Mouse (Mus musculus): ENCODE results near the gene Rab40c.

The Rab40c gene

DNA sequence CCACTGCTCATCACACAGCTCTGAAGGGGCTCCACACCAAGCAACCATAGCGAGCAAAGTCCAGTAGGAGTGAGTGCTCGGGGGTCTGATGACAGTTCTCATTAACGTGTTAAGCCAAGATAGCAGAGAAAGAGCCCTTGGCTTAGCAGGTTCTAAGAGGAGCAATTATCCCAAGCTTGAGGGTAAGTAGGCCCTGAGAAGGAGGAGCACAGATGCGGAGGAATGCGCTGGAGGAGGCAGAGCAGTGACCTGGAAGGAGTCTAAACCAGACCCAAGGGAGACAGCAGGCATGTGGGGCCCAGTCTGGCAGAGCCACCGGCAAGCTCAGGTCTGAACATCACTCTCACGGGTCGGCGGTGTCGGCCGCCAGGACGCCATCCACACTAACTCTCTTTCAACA lies 23.6 kb downstream of the Rab40c start:
- DNase-seq (ENCODE audit: low spot score), result no peak

GRCm38 (mm10) chr17:25895415-25895814 lies 24.1 kb downstream of the Rab40c start:
- DNase-seq (ENCODE audit: low spot score), result no peak

- peak; percentile 63 for DNase-seq (ENCODE audit: low spot score)
Observed at GRCm38 (mm10) chr17:25893975-25894617, 25.4 kb downstream of the Rab40c start.

DNA sequence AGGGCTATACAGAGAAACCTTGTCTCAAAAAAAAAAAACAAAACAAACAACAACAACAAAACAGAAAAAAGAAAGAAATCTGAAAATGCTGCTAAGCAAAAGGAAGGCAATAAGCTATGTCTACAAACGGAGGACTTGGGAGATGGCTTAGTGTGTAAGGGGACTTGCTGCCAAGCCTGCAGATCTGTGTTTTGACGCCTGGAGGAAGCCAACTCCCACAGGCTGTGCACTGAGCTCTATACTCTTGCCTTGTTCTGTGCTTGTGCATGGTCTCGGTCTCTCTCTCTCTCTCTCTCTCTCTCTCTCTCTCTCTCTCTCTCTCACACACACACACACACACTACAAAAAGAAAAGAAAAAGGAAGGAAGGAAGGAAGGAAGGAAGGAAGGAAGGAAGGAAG lies 30.7 kb downstream of the Rab40c start:
- no peak for DNase-seq (ENCODE audit: low spot score)

DNA sequence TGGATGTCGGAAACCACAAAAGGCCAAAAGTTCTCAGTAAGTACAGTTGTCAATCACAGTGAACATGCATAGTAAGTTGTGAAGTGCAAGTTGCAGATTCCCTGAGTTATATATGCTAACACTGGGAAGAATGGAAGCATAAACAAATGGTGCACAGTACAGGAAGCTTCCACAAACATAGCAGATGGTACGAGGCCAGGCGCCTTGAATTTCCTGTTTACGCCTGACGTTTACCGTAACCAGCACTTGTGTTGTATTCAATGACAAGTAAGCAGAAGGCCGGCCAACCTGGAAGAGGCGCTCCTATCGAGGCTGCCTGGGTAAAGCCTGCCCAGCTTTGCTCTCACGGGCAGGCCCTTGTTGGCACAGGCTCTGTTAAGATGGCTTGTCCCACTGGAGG lies 32.1 kb downstream of the Rab40c start:
- DNase-seq (ENCODE audit: low spot score), result no peak

GRCm38 (mm10) chr17:25886806-25887205 lies 32.7 kb downstream of the Rab40c start:
- DNase-seq (ENCODE audit: low spot score), result no peak

DNA sequence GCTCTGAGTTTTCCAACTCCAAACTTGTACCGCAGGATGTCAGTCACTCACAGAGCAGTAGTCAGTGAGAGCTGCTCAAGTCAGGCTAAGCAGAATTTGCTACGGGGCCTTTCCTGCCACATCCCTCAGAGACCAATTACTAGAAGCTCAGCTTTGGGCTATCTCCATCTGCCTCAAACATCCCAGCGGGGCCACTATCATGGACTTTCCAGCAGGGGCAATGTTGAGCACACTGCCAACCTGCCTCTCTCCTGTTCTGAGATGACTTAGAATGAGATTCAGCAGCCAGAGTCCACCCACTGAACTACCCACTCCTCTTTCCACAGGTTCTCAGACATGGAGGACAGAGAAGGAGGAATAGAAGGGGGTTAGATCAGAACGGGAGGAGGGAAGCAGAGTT lies 33.9 kb downstream of the Rab40c start:
- no peak for DNase-seq (ENCODE audit: low spot score)

GRCm38 (mm10) chr17:25883824-25884223 lies 35.7 kb downstream of the Rab40c start:
- DNase-seq (ENCODE audit: low spot score), result no peak

DNA sequence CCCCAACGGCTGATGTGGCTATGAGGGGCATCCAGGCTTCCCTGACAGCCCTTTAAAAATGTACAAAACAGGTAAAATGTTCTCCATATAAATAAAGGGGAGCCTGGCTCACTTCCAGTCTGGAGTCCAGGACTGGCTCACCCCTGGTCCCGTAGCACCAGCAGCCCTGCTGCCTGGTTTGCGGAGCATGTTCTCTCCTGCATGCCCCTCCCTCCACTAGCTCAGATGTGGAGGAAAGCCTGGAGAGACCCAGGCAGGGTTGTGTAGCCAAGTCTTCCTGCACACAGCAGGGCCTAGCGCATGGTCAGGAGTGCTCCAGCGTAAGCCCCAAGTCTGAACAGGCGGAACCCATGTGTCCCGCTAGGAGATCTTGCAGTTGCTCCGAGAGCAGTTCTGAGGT lies 36.3 kb downstream of the Rab40c start:
- no peak for DNase-seq (ENCODE audit: low spot score)

GRCm38 (mm10) chr17:25882306-25882705 lies 37.2 kb downstream of the Rab40c start:
- no peak for DNase-seq (ENCODE audit: low spot score)

- DNase-seq (ENCODE audit: low spot score), result no peak
Observed at GRCm38 (mm10) chr17:25881691-25882090, 37.8 kb downstream of the Rab40c start.

DNA sequence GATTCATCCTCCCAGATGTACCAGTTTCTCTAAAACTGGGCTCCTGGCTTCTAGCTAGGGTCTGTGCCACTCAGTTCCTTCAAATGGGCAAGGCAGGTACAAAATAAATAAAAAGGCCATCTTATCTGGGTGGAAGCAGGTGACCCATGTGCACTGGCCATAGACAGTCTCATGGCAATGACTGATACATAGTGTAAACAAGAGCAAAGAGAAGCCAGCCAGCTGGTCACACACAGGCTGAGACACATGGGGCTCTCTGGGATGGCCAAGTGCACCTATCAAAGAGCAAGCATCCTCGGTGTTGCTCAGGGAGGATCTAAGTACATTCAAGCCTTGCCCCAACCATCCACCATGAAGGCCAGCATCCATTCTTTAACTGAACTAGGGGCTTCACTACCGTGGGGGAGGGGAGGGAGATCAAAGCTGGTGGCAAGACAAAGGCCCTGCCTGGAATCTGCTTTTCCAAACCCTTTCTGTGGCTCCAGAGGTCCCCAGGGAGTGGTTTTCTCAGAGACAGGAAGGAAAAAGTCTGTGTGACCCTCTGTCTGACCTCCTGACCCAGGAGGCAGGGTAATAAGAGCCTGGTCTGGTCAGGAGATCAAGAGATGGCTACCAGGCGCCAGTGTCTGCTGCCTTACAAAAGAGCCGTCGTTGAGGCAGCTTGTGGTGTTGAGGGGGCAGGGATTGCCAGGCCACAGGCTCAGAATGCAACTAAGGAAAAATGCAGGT lies 38.5 kb downstream of the Rab40c start:
- DNase-seq (ENCODE audit: low spot score), result no peak

DNA sequence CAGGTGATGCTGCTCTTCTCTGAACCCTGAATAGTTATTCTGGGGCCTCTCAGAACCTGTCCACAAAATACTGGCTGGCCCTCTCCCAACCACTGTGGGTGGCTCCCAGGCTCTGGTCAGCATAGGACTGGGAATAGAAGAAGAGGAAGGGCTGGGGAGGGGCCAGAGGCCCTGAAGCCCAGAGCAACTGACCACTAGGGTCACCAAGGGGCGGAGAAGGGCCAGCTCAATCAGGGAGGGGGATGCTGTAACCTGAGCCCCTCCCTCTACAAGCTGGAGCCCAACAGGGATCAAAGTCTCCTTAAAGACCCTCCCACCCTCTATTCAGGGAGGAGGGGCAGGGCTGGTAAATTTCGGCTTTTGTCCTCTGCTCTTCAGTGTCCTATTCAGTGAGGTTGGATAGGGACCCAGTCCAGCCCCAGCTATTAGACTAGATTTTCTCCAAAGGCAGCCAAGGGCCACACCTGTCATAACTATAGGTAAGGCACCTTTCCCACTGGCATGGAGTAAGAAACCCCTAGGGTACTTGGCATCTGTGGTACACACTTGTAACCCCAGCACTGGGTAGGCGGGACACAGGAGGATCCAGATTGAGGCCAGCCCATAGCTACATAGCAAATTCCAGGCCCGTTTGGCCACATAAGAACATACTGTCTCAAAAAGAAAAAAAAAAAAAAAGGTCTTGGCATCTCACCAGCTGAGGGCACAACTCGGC lies 39.2 kb downstream of the Rab40c start, which contains the start of gene Wfikkn1:
Gene Wfikkn1 (minus strand): TSS at position 663 of the 715 bp plus-strand sequence.
- DNase-seq (ENCODE audit: low spot score), result no peak

DNA sequence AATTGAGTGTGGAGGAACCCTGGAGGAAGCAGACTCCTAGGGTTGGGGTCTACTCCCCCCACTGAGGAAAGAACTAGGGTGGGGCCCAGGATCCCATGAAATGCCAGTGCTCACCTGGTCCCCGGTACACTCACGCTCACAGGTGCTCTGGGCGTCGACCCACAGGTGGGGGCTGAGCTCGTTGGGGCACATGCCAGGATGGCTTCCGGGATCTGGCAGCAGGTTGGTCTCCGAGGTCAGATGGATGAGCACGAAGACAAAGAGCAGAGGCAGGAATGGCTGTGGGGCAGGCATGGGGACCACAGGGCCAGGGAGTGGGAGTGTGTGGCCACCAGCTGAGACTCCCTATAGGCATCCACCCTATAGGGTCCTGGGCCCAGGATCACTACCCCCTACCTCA lies 39.8 kb downstream of the Rab40c start:
- no peak for DNase-seq (ENCODE audit: low spot score)

DNA sequence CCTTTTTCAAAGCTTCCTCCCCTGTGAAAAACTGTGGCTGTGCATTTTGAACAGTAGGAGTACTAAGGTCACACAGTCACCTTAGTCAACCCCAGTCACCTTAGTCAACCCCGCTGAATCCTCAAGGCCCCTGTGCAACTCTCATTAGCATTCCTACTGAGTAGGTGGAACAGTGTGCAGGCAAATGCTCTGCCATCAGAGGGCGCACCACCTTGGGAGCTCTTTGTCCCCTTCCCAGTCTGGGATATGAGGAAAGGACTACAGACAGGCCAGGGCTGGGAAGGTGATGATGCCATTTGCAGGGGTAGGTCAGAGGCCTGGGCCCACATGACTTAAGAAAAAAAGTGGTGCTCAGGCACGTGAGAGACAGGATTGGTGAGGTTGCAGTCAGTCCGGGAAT lies 40.3 kb downstream of the Rab40c start:
- no peak for DNase-seq (ENCODE audit: low spot score)

DNA sequence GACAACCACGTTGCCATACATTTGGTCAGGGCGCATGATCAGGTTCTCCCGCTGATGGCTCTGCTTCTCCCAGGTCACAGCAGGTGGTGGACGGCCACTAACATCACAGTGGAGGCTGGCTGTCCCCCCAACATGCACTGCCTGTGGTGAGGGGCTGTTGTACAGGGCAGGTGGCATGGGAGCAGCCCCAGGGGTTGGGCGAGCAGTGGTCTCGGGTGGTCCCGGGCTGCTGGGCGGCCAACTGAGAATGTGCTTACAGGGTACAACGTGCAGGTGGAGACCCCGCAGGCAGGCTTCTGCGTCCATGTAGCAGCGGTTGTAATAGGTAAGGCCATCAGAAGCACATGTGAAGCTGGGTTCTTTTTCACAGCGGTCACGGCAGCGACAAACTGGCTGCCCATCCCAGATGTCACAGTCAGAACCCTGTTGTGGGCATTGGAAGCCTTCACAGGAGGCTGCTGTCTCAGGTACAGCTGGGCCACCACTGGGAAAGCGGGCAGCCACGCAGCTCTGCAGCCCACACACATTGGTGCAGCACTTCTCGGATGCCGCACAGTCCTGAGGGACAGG lies 40.8 kb downstream of the Rab40c start:
- DNase-seq (ENCODE audit: low spot score), result no peak

DNA sequence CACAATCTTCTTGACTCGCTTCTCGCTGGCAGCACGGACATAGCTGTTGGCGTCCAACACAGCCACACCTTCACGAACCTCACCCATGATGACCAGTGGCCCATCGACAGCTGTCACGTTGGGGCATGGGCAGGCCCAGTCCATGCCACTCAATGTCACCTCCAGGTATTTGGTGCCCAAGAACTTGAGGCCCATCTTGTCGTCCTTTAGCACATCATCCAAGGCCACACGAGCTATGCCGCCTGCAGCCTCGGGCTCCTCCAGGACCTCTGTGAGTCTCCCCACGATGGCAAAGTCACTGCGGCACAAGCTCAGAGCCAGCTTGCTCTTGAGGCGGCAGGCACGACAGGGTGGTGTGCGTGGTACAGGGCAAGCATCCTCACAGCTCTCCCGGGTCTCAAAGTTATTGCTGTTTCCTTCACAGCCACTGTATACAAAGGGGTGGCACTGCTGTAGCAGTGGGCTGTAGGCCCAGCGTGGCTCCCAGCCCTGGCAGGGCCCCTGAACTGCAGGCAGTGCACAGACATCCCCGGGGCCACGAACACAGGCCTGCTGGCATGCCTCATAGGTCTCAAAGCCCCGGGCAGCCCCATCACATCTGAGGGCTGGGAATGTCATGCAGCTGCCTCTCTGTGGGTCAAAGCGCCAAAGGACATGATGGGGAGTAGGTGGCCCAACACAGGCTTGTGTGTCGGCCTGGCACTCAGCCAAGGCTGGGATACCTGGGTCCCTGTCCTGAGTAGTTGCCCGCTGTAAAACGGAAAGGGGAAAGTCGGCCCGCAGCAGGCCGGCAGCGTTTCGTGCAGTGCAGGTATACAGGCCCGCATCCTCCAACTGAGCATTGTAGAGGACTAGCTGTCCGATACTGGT lies 41.6 kb downstream of the Rab40c start:
- no peak for DNase-seq (ENCODE audit: low spot score)

- no peak for DNase-seq (ENCODE audit: low spot score)
Observed at GRCm38 (mm10) chr17:25877025-25877424, 42.5 kb downstream of the Rab40c start.

DNA sequence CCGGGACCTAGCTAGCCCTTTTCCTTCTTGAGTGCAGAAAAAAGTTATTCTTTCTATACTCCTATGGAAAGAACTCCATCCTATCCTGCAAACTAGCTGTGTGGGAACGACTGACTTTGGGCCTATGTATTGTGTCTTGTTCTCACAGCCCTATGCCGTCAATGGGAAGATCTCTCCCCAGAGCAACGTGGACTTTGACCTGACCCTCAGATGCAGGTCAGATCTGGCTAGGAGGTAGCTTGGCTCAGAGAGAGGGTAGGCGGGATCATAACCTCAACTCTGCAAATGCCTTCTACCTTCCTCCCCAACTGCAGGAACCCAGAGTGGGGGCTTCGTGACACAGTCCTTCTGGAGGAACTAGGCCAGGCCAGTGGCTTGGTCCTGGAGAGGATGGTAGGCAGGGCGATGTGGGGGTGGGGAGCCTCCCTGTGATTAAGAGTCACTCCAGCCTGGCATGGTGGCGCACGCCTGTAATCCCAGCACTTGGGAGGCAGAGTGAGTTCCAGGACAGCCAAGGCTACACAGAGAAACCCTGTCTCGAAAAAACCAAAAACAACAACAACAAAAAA lies 43.1 kb downstream of the Rab40c start:
- DNase-seq (ENCODE audit: low spot score), result no peak

- peak; percentile 90 for DNase-seq (ENCODE audit: low spot score)
Observed at GRCm38 (mm10) chr17:25875171-25876136, 44.1 kb downstream of the Rab40c start.
